Mouse (Mus musculus): ENCODE measurements around the gene Cdh3. TPM values are rescaled to one million over a fixed set of nuclear protein-coding genes. Genes with fewer than 3 reads are reported as not detected.

The Cdh3 gene
- polyA plus RNA-seq, 1 experiment from 2014 or later: 39.9 TPM

Other genes with a start within 250 kb of the Cdh3 start
- gene Smpd3, start 172.9 kb upstream of the Cdh3 start, polyA plus RNA-seq (2016; fragmentation: Nextera tagmentation; extraction: Ambion mirVana): 2.5 and 2.8 TPM in 2 replicates
- gene Zfp90, start 95.6 kb upstream of the Cdh3 start, polyA plus RNA-seq (2016; fragmentation: Nextera tagmentation; extraction: Ambion mirVana): 13.8 and 14.1 TPM in 2 replicates
- not detected in 2 replicates for gene 6030452D12Rik, start 10.4 kb upstream of the Cdh3 start, polyA plus RNA-seq (2016; fragmentation: Nextera tagmentation; extraction: Ambion mirVana)
- 2.8 and 4.1 TPM in 2 replicates for gene Gm10073, start 62.6 kb downstream of the Cdh3 start, polyA plus RNA-seq (2016; fragmentation: Nextera tagmentation; extraction: Ambion mirVana)
- 0.87 and 1.4 TPM in 2 replicates for gene Cdh1, start 92.5 kb downstream of the Cdh3 start, polyA plus RNA-seq (2016; fragmentation: Nextera tagmentation; extraction: Ambion mirVana)
- 8.9 and 9.1 TPM in 2 replicates for gene Tango6, start 172.2 kb downstream of the Cdh3 start, polyA plus RNA-seq (2016; fragmentation: Nextera tagmentation; extraction: Ambion mirVana)